Mouse (Mus musculus) stomach, postnatal 0 days (tissue): ENCODE results near the gene Car2.

Experiments used
- CTCF ChIP-seq: IDR thresholded peaks from 2 replicates; pipeline ENCODE4 v1.5.1; 2016; ENCODE audit warnings: antibody characterized with exemption, low read depth, mild to moderate bottlenecking, moderate library complexity
- EP300 ChIP-seq: optimal IDR thresholded peaks from 2 replicates; pipeline ENCODE3; 2016; ENCODE audit warnings: antibody characterized with exemption

- no peak for TF ChIP-seq CTCF
- TF ChIP-seq EP300 = no peak
Measured at GRCm38 (mm10) chr3:14854446-14854845, 31.6 kb upstream of the Car2 start.
